Mouse (Mus musculus) layer of hippocampus, adult 9-11 months (tissue): ENCODE data around the gene Nfe2.
"Not testable (repeated sequence)": the region's sequence is repeated elsewhere in the genome, so short reads cannot be mapped to it uniquely, and the experiment has no call there.

ENCODE experiments used
- DNase-seq: peaks from one replicate; pipeline ENCODE4 v3.0.0; 2022

Gene Nfe2

DNA sequence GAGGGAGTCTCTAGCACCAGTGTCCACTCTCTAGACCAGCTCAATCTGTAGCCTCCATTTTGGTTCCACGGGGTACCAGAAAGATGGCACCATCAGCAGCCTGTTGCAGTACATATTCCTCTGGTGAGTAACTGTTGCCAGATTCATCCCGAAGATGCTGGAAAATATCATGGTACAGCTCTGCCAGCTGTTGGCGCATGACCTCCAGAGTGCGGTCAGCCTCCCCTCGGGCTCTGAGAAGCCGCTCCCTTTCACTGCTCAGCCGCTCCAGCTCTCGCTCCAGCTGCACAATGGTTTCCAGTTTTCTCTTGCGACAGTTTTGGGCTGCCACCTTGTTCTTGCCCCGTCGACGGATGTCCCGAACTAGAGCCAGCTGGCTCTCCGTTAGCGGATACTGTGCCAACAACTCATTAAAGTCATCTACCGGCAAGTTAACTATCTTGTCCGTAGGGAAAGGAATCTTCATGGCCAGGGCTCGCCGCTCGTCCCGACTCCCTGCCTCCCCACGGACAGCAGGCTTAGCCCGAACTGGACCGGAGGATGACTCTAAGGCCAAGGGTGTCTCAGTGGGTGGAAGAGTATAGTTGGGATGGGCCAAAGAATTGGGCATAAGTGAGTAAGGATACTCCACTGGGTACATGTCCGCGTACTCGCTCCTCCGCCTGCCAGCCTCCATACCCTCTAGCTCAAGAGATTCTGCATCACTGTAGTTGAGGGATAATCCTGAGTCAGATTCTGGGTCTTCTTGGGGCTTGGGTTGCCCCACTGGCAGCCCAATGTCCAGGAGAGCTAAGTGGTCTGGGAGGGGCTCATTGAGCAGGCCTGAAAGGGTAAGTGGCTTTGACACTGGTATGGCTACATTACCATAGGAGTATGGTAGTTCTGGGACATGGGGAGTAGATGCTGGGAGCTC is 9.5 kb downstream of the Nfe2 start:
- peak; percentile 14 for DNase-seq

DNA sequence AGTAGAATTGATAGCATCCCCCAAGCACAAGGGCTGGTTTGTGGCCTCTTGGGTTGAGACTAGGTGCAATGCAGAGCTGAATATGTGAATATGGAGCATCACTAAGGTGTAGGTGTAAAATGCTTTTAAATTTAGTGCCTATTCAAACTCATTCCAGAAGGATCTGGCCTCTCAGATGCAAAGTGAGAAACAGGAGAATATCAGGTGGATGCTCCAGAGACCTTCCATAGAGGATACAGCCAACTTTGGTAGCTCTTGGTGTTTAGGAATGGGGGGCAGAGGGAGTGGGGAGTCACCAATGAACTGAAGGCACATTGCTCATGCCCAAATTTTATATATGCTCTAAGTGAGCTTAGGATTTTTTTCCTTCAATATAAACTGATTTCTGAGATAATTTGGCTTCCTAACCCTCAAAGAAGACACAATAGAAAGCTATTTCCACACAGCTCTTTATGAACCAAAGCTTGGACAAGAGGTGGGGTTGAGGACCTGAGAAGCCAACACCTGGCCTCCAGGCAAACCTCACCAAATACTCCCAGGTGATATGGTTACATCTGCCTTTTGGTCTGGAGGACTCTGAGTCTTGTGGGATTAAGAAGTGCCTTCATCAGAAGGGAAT is 10.3 kb downstream of the Nfe2 start:
- no peak for DNase-seq

DNA sequence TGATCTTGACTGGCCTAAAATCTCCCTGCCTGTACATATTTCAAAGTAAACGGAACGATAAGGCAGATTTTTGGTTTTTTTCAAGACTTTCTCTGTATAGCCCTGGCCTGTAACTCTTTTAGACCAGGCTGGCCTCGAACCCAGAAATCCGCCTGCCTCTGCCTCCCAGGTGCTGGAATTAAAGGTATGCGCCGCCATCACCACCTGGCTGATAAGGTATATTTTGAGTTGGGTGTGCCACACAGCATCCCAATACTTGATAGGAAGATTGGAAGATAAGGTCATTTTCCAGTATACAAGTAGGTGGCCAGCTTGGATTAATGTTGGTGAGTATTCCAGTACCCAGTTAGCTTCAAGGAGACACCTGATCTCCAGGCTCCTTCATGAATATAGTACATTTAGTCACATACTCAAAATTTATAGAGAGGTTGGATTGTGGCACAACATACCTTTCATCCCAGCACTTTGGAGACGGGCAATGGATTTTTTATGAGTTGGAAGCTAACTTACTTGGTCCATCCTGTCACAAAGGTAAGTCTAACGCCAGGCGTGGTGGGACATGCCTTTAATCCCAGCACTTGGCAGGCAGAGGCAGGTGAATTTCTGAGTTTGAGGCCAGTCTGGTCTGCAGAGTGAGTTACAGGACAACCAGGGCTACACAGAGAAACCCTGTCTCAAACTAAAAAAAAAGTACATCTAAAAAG is 11.0 kb downstream of the Nfe2 start:
- no peak for DNase-seq

DNA sequence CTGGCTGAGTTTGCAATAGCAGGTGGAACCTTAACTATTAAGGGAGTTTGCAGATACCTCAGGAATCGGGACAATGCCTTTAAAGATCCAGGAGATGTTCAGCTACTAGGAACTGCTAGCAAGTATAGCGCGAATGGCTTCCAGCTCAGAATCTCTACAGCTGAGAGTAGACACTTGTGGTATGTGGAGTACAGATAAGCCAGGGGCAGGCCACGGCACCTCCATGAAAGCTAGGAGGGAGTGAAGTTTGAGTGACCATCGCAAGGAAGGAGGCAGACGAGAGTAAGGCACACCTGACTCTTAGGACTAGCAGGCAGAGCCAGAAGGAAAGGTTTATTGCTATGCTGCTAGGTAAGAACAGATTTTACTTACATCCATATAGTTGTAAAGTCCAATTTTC is 12.6 kb downstream of the Nfe2 start:
- no peak for DNase-seq

DNA sequence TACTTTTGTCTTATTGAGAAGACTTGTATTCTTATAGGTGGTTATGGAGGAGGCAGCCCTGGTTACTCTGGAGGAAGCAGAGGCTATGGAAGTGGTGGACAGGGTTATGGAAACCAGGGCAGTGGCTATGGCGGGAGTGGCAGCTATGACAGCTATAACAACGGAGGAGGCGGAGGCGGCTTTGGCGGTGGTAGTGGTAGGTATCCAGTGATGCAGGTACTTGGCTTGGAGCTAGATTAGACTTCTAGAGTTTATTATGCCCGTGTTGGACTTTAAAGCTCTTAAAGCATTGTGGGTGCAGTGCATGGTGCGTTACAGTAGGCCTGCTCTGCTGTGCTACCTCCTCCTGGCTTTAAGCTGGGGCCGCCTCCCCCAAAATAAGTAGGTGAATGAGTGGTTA is 15.3 kb downstream of the Nfe2 start:
- DNase-seq, result no peak

DNA sequence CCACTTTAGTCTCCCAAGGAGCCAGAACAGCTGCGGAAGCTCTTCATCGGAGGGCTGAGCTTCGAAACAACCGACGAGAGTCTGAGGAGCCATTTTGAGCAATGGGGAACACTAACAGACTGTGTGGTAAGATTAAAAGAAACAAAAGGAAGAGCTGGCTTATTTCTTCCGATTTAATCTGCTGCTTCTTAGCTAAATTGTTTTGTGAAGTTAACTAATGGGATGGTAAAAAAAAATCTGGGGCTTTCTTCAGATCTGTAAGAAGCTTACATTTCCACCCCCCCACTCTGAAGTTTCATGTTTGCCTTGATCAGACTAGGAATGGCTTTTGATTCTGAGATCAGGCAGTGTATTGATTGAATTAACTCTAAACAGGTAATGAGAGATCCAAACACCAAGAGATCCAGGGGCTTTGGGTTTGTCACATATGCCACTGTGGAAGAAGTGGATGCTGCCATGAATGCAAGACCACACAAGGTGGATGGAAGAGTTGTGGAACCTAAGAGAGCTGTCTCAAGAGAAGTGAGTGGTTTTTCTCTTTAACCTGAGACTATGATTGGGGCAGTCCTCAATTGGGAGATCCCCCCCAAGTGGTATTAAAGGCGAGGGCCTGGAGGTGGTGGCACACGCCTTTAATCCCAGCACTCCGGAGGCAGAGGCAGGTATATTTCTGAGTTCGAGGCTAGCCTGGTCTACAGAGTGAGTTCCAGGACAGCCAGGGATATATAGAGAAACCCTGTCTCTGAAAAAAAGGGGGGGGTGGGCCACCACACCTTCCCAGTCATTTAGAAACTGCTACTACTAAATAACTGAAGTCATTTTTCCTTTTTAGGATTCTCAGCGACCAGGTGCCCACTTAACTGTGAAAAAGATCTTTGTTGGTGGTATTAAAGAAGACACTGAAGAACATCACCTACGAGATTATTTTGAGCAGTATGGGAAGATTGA is 16.9 kb downstream of the Nfe2 start:
- not testable (repeated sequence) for DNase-seq

DNA sequence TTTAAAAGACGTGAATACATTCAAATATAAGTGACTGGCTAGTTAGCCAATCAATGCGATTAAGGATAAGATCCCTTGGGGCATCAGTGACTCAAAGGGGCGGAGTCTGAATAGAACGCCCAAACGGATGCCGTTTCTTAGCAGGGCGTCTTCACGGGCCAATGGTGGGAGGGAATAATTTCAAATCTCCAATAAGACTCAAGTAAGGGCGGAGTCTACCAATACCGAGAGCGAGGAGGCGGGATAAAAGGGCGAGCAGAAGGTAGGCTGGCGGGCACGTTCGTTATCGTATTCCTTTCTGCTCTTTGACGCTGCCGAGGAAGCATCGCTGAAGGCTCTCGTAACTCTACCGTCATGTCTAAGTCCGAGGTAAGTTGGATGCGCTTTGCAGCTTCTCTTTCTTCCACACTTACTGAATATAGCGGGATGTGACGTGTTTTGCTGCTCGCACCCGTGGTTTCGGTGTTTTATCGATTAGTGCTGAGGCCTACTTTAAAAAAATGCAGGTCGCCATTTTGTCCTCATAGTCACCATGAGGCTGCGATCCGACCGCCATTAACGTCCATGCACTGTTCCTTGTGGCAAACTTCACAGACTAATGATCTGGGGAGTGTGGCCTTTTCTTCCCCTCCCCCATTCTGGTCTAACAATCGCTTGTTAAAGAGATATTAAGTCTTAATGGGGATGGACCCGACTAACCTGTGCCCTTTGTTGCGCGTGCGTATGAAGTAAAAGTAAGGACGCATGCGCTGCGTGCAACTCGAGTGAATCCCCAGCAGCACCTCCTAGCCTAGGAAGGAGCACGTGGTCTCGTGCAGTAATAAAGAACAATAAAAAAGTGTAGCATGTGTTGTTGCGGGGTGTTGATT is 17.8 kb downstream of the Nfe2 start, which contains the start of gene Hnrnpa1:
Gene Hnrnpa1, plus strand, starts transcription at position 273 of the 869 bp plus-strand sequence.
- peak; percentile 98 for DNase-seq

DNA sequence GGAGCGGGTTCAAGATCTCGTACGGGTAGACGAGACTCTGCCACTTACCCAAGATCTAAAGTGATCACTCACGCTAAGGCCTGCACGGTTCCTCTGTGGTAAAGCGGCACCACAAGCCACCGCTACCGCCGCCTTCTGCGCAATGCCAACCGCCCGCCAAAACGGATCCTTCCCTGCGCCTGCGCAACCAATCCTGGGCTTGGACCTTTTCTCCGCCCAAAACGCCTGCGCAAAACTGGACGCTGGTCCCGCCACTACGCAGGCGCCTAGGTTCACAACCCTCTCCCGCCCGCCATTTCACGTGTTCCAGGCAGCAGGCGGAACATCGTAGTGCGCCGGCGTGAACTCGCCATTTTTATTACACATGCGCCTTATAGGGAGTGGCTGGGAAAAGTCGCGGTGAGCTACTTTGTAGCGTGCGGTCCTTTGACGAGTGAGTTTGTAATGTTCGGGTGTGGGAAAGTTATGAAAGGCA is 18.5 kb downstream of the Nfe2 start, which contains the start of gene Cbx5:
Gene Cbx5, minus strand, starts transcription at position 132 of the 475 bp plus-strand sequence.
- DNase-seq, result peak; percentile 99

DNA sequence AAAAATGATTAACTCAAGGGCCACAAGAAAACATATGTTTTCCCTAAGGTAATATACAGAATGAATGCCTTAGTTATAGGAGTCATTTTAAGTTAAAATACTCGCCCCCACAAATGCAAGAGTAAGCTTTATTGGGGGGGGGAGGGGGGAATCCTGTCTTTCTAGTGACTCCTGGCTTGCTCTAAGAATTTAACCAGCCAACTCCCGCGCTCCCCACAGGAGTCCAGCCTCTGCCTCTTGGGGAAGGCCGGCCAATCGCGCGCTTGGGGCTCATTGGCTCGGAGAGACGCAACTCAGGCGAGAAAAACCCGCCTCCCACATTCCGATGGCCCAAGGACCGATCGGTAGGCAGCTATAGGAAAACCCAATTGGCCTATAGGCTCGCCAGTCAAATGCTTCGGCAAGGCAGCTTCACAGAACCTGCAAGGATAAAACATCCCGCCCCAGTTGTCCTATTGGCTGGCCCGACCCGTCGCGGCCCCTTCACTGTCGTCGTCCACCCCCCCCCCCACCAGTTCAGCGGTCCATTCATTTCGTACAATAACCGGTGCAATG is 19.0 kb downstream of the Nfe2 start:
- DNase-seq, result peak; percentile 98

DNA sequence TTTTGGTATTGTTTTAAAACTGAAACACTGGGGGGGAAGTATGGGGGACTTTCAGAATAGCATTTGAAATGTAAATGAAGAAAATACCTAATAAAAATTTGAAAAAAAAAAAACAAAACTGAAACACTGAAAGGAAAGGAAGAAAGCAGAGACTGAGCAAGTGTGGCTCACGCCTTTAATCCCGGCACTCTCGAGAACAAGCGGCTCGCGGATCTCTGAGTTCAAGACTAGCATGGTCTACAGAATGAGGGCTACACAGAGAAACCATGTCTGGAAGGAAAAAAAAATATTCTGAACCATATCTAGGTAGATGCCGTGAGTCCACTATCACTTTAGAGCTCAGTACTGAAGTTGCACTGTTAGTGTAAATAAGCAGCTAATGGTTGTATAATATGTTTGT is 20.9 kb downstream of the Nfe2 start:
- no peak for DNase-seq

DNA sequence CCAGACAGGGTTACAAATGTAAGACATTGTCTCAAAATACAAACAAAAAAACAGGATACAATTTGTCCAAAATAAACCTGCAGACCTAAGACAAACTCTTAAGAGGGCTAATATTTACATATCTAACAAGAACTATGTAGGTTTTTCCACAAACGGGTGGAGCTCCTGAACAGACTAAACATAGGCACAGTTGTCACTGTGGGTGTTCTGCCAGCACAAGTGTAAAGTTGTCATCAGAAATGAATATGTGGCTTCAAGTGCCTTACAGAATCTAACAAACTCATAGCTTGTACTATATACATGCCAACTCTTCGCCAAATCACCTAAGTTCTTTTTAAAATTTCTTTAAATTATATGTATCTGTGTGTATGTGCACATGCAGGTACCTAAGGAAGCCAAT is 25.1 kb downstream of the Nfe2 start:
- DNase-seq, result no peak

DNA sequence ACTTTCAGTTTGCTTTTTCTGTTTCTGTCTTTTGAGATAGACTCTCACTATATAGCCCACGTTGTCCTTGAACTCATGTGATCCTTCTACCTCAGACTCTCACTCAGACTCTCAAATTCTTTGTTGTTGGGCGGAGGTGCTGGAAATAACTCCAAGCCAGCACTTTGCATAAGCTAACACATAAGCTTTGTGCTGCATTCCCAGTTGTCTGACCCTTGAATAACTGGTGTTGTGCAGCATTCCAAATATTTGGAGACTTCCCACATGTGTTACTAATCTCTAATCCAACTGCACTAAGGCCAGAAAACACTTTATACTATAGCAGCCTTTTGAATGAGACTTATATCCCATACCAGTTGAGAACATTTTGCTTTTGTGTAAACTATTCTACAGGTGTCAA is 29.3 kb downstream of the Nfe2 start:
- no peak for DNase-seq

DNA sequence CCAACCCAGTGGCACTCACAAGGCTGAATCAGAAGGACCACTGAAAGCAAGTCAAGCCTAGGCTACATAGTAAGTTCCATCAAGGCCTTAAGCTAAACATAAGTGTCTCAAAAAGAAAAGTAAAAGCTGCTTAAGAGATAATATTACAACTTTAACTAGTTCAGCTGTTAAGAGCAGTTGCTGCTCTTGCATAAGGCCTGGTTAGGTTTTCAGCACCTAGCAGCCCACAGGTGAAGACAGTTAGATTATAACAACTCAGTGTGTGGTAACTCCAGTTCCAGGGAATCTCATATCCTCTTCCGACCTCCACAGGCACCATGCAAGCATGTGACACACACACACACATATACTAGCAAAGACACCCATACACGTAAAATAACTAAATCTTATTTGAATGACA is 30.6 kb downstream of the Nfe2 start:
- no peak for DNase-seq

DNA sequence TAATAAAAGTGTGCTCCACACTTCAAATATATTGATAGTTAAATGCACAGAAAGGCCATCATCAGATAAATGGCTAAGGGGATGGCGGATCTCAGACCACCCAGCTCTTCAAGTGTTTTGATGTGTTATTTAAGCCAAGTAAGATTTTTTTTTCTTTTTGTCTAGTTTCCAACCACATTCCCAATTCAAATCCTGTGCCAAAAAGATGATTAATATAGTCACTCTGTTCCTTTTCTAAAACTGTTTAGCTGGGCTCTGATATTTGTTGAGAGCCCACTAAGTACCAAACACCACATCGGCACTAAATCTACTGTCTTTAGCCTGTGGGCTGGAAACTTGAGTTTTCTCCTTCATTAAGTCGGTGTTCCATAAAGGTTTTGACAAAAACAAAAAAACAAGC is 31.2 kb downstream of the Nfe2 start:
- no peak for DNase-seq

DNA sequence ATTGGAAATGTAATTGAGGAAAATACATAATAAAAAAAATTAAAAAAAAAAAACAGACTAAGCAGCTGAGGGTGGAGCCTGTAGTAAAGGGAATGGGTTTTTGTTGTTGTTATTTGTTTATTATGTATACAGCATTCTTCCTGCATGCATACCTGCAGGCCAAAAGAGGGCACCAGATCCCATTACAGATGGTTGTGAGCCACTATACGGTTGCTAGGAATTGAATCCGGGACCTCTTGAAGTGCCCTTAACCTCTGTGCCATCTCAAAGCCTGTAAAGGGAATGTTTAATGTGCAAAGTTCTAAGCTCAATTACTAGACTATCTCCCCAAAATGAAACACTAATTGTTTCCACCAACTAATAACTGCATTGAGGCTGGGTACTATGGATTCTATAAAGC is 34.0 kb downstream of the Nfe2 start:
- no peak for DNase-seq

DNA sequence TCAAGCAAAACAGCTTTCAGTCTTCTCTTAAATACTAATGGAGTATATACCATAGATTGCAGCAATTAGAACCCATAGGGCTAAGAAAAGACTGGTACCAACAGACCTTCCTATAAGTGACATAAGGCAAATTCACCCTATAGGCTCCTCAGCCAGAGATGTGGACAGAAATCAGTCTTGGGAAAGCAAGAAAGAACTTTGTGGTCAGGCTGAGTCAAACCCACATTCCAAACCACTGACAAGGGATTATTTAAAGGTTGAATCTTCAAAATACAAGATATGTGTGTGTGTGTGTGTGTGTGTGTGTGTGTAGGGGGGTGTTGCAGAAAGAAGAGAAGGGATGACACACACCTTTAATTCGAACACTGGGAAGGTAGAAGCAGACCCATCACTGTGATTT is 36.8 kb downstream of the Nfe2 start:
- DNase-seq, result no peak

DNA sequence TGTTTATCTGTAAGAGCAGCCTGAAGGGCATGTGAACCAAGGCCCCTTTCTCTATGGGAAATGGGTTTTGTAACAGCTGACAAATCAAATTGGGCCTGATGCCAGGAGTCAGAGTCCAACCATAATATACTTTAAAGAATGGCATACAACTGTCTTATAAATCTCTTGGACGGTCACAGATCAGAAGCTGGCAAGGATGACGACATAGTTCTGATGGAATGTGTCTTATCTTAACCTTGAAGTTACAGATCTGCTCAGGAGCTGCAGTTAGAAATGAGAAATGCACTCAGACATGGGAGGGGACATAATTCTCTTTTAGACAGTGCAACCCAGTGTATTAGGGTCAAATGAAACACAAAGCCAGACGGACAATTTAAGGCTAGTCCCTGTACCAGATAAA is 37.4 kb downstream of the Nfe2 start:
- no peak for DNase-seq

DNA sequence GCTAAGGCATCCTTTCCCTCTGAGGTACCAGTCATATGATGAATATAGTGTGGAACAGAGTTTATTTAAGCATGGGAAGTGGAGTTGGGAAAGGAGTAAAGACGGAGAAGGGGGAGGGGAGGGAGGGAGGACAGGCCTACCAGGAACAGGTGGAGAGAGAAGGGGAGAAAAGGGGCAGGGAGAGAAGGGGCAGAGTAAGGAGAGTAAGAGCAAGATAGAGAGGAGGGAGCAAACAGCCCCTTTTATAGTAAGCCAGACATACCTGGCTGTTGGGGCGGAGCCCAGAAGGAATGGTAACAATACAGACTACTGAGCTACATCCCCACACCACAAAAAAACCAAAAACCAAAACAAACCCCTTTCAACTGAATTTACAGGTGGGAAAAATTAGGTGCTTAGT is 42.2 kb downstream of the Nfe2 start:
- no peak for DNase-seq

DNA sequence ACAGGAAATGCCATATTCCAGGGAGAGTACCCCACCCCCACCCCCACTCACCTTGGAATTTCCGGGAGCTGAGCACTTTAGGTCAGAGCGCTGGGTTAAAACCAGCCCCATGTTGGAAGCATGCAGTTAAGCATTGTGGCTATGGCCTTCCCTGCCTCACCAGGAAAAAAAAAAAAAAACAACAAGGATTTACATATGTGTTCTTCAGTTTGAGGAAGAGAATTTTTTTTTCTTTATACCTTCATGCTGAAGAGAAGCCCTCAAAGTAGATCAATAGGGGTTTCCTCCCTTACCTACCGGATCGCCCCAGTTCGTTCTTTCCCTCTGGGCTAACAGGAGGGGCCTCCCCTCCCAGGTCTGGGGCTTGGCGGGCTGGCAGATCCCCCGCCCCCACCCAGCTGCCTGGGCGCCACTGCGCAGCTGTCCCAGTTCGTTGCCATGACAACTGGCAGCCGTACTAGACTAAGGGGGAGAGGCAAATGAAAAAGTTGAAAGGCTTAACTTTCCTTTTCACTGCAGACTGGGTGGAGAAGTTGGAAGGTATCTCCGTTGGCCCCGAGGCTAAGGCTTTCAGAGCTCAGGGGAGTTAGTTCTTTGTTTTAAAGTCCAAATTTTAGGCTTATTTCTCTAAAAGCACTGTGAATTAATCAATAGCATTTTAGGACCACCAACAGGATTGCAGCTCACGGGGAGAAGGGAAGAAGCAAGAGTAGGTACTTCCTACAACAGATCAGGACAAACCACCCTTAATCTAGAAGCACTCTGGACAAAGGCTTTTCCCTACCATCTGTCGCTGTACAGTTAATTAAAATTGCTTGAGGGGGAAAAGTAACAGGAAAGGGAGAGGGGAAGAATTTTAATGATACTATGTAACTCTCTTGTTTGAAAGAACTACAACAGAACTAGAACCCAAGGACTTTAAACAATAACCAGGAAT is 43.0 kb downstream of the Nfe2 start:
- peak; percentile 92 for DNase-seq

DNA sequence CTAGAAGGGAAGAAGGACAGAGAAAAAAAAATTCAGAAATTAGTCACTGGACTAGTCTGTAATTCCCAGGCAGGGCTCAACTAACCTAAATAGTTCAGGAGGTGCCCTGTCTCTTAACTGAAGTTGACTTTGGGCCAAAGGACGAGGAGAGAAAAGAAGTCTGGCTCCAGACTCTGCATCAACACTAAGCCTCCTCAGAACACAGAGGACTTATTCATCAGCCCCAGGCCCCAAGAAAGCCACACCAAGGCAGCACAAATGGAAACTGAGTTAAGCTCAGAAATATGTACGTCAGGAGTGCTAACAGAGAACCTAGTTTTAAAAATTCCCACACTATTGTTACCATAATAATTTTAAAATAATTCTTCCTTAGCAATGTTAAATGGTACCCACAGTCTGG is 44.1 kb downstream of the Nfe2 start:
- no peak for DNase-seq
